ENCODE assay signal across 27 mouse cellular contexts in the genomic region with DNA sequence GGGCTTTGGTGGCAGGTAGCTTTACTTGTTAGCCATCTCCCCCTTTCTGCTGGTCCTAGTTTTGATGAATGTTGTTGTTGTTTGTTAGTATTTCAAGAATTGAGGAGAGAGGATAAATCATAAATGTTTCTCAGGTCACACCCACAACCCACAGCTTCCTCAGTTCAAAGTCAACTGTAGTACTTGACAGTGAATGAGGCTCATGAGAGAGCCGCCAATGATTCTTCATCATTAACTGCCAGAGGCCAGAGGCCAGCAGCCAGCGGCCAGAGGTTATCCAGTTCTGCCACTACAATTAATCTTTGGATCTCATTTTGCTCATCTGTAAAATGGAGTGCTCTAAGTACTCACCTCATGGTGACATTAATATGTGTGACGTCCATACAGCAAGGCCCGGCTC. TPM values are rescaled to one million over a fixed set of nuclear protein-coding genes. Genes with fewer than 3 reads are reported as not detected.
DNase-seq lines count a peak whose midpoint lies in the region; ATAC-seq and TF ChIP-seq lines count a peak whose summit lies in the region.
"Had no signal": no experiment of that assay in that cellular context is flagged by ENCODE, and none has a peak within 500 bp of the region (broad histone marks: within the 10 kb centered on the region; RNA-seq: fewer than 3 reads in every experiment).

No protein-coding gene starts in this region.

- H3K27me3 ChIP-seq in liver, adult 2 months (ENCODE audit: control insufficient read depth, insufficient read depth, low read length): no peaks in the 10 kb centered on the region
- no peaks in the 10 kb centered on the region for H3K27me3 ChIP-seq in liver, postnatal 0 days (ENCODE audit: insufficient read depth, low read length)
- no peaks in the 10 kb centered on the region for H3K27me3 ChIP-seq in stomach, embryonic 15.5 days (replicated peaks)
- H3K27me3 ChIP-seq: CH12.LX; embryonic facial prominence, embryonic 13.5 days; forebrain, embryonic 12.5 days; intestine, embryonic 15.5 days; limb, embryonic 12.5 days; lung, embryonic 15.5 days; midbrain, embryonic 12.5 days; Patski had no signal

- H3K4me1 ChIP-seq in liver, adult 2 months (ENCODE audit: control insufficient read depth, insufficient read depth, low read length): peaks cover 25% of the 10 kb centered on the region
- H3K4me1 ChIP-seq in liver, postnatal 0 days (ENCODE audit: insufficient read depth): peaks cover 10% of the 10 kb centered on the region; the same call in 1 of the 2 replicates
- peaks cover 6% of the 10 kb centered on the region for H3K4me1 ChIP-seq in stomach, embryonic 15.5 days

- no peak overlapping the region for H3K27ac ChIP-seq in liver, adult 2 months (replicated peaks; ENCODE audit: insufficient read depth, low read depth, low read length)
- H3K27ac ChIP-seq in liver, postnatal 0 days (ENCODE audit: low read depth): no peak overlapping the region
- H3K27ac ChIP-seq in stomach, embryonic 15.5 days: peak overlapping the region; percentile 27
- H3K27ac ChIP-seq: embryonic facial prominence, embryonic 13.5 days; forebrain, embryonic 12.5 days; gastrocnemius, adult 2 months; hindbrain, embryonic 14.5 days; intestine, embryonic 15.5 days; limb, embryonic 12.5 days; liver, embryonic 14.5 days; macrophage; midbrain, embryonic 12.5 days had no signal

- 37% methylated on average over 4 of the region's 4 CpGs for WGBS in liver, adult 2 months
- WGBS in liver, postnatal 0 days (ENCODE audit: insufficient replicate concordance): 61% methylated on average over 4 of the region's 4 CpGs
- 66% methylated on average over 4 of the region's 4 CpGs for WGBS in stomach, embryonic 15.5 days

- H3K4me2 ChIP-seq in liver, postnatal 0 days (ENCODE audit: low read depth, low read length): no peak overlapping the region
- H3K4me2 ChIP-seq in stomach, embryonic 15.5 days: no peak overlapping the region
- H3K4me2 ChIP-seq: embryonic facial prominence, embryonic 13.5 days; forebrain, embryonic 12.5 days; hindbrain, embryonic 14.5 days; intestine, embryonic 15.5 days; limb, embryonic 12.5 days; lung, embryonic 15.5 days; midbrain, embryonic 12.5 days had no signal

- no peaks in the 10 kb centered on the region for H3K9me3 ChIP-seq in liver, postnatal 0 days (ENCODE audit: low read length)
- no peaks in the 10 kb centered on the region for H3K9me3 ChIP-seq in stomach, embryonic 15.5 days
- H3K9me3 ChIP-seq: embryonic facial prominence, embryonic 13.5 days; forebrain, embryonic 12.5 days; G1E; intestine, embryonic 15.5 days; limb, embryonic 12.5 days; lung, embryonic 15.5 days; midbrain, embryonic 12.5 days had no signal

- TF ChIP-seq POLR2A in liver, adult 2 months (IDR thresholded peaks at IDR 0.05; ENCODE audit: extremely low read depth, insufficient read depth, low read length): no peak

- intact Hi-C loops in heart, postnatal 14 days (cut with DNase I): no loop called here

- TF ChIP-seq CTCF in liver, adult 2 months (IDR thresholded peaks at IDR 0.05; ENCODE audit: low read depth, low read length): no peak
- no peak for TF ChIP-seq CTCF in liver, postnatal 0 days (IDR thresholded peaks at IDR 0.05; ENCODE audit: low read depth)

- no peak for TF ChIP-seq EP300 in liver, postnatal 0 days (IDR thresholded peaks at IDR 0.05; ENCODE audit: low read depth)

- no peak for ATAC-seq in liver, postnatal 0 days
- no peak for ATAC-seq in stomach, embryonic 15.5 days (ENCODE audit: insufficient read depth, low FRiP score, low read depth)
- ATAC-seq: intestine, embryonic 15.5 days; Patski had no signal

- H3K36me3 ChIP-seq in liver, adult 2 months (ENCODE audit: control insufficient read depth, insufficient read depth, low read length): no peaks in the 10 kb centered on the region
- no peaks in the 10 kb centered on the region for H3K36me3 ChIP-seq in liver, postnatal 0 days (replicated peaks; ENCODE audit: insufficient read depth, low read length)
- no peaks in the 10 kb centered on the region for H3K36me3 ChIP-seq in stomach, embryonic 15.5 days
- H3K36me3 ChIP-seq: embryonic facial prominence, embryonic 13.5 days; forebrain, embryonic 12.5 days; intestine, embryonic 15.5 days; limb, embryonic 12.5 days; lung, embryonic 15.5 days; midbrain, embryonic 12.5 days had no signal

- no peak overlapping the region for H3K4me3 ChIP-seq in liver, adult 2 months (ENCODE audit: insufficient read depth, low read depth, low read length)
- H3K4me3 ChIP-seq in liver, postnatal 0 days (ENCODE audit: low read depth, low read length): no peak overlapping the region
- no peak overlapping the region for H3K4me3 ChIP-seq in stomach, embryonic 15.5 days (replicated peaks)
- H3K4me3 ChIP-seq: embryonic facial prominence, embryonic 13.5 days; erythroblast, embryonic 14.5 days; forebrain, embryonic 12.5 days; gastrocnemius, adult 2 months; intestine, embryonic 15.5 days; limb, embryonic 12.5 days; lung, embryonic 15.5 days; midbrain, embryonic 12.5 days had no signal

- peak; percentile 60 to 71 for DNase-seq in kidney, adult 8-10 months
- no peak for DNase-seq in kidney, postnatal 14 days
- DNase-seq in liver, adult 2 months (ENCODE audit: extremely low read depth, low read depth, low spot score): peak; percentile 78
- no peak for DNase-seq in liver, postnatal 0 days
- peak; percentile 8 for DNase-seq in T-cell, adult 2 months (ENCODE audit: low spot score)
- DNase-seq in heart, postnatal 14 days: no peak
- DNase-seq in frontal cortex, postnatal 36 days (ENCODE audit: low spot score in 2 of 2): no peak
- DNase-seq: adrenal gland, adult 8-10 months; cerebellum, adult 11-12 months; cerebellum, postnatal 25 days; gastrocnemius, adult 2 months; heart, postnatal 4 days; thymus, postnatal 36 days had no signal

- peaks cover 32% of the 10 kb centered on the region; the same call in 1 of the 2 replicates for H3K79me2 ChIP-seq in liver, adult 2 months (ENCODE audit: control insufficient read depth, insufficient read depth, low read length)

- no peak overlapping the region for H3K9ac ChIP-seq in liver, adult 2 months (ENCODE audit: low read depth, low read length)
- no peak overlapping the region for H3K9ac ChIP-seq in liver, postnatal 0 days (replicated peaks)
- no peak overlapping the region for H3K9ac ChIP-seq in stomach, embryonic 15.5 days
- H3K9ac ChIP-seq: embryonic facial prominence, embryonic 13.5 days; forebrain, embryonic 12.5 days; hindbrain, embryonic 14.5 days; intestine, embryonic 15.5 days; limb, embryonic 12.5 days; liver, embryonic 14.5 days; lung, embryonic 15.5 days; midbrain, embryonic 12.5 days had no signal

RNA-seq across cellular contexts. Expression of a gene that starts 6.3 kb away (rescaled TPM):
- total RNA-seq in liver, adult 2 months (2014; rRNA removed): 38.4 and 43.8 TPM in 2 replicates
- polyA plus RNA-seq in liver, adult 2 months (2012; rRNA removed): 42.7 and 53.3 TPM in 2 replicates
- polyA plus RNA-seq in liver, postnatal 0 days (2015; fragmentation: Nextera tagmentation; extraction: Ambion mirVana): 6.8 and 7.7 TPM in 2 replicates
- polyA plus RNA-seq in stomach, embryonic 15.5 days (2015; fragmentation: Nextera tagmentation; extraction: Ambion mirVana): 27.2 and 30.4 TPM in 2 replicates
- 100 to 1,000 TPM; 160 to 162 TPM for total RNA-seq in heart, postnatal 14 days (2021)
- total RNA-seq: CH12.LX had no signal

RNA-seq across cellular contexts. Expression of a gene that starts 6.5 kb away (rescaled TPM):
- 0.74 and 0.92 TPM in 2 replicates for total RNA-seq in liver, adult 2 months (2014; rRNA removed)
- polyA plus RNA-seq in liver, adult 2 months (2012; rRNA removed): 0.05 and 0.06 TPM in 2 replicates
- 0.58 and 0.75 TPM in 2 replicates for polyA plus RNA-seq in liver, postnatal 0 days (2015; fragmentation: Nextera tagmentation; extraction: Ambion mirVana)
- polyA plus RNA-seq in stomach, embryonic 15.5 days (2015; fragmentation: Nextera tagmentation; extraction: Ambion mirVana): 0.89 and 1.3 TPM in 2 replicates
- 1 to 10 TPM in 1 of 2 experiments, under 1 TPM in 1; 0.93 to 1.2 TPM for total RNA-seq in heart, postnatal 14 days (2021)
- total RNA-seq: CH12.LX had no signal
- polyA plus RNA-seq: erythroblast, embryonic 14.5 days; G1E had no signal

Comparison
In these comparisons a context has a peak if more than half of its experiments do, and no peak if none do; other contexts are left out.
1. DNase-seq: peak in kidney, adult 8-10 months (2 of 2), liver, adult 2 months (single experiment) and T-cell, adult 2 months (single experiment); none in kidney, postnatal 14 days (single experiment), liver, postnatal 0 days (single experiment), heart, postnatal 14 days (0 of 2) and frontal cortex, postnatal 36 days (0 of 2).